Comparison of ENCODE assay signal across 24 mouse cellular contexts in genomic region chr11:103149771-103150170, GRCm38 (mm10). TPM values are rescaled to one million over a fixed set of nuclear protein-coding genes. Genes with fewer than 3 reads are reported as not detected.
A peak's percentile ranks its signal among the peaks of the same experiment; 100 is the strongest.
DNase-seq lines count a peak whose midpoint lies in the region; ATAC-seq lines count a peak whose summit lies in the region.
"Had no signal": no experiment of that assay in that cellular context is flagged by ENCODE, and none has a peak within 500 bp of the region (broad histone marks: within the 10 kb centered on the region; RNA-seq: fewer than 3 reads in every experiment).

No protein-coding gene starts in this region.

- H3K4me2 ChIP-seq in forebrain, embryonic 11.5 days (ENCODE audit: low read depth, low read length, severe bottlenecking), result no peak overlapping the region
- no peak overlapping the region for H3K4me2 ChIP-seq in forebrain, embryonic 16.5 days (ENCODE audit: low read length)
- H3K4me2 ChIP-seq in midbrain, embryonic 16.5 days (ENCODE audit: low read length), result no peak overlapping the region
- H3K4me2 ChIP-seq: embryonic facial prominence, embryonic 13.5 days; embryonic facial prominence, embryonic 15.5 days; forebrain, embryonic 12.5 days had no signal

- no peaks in the 10 kb centered on the region for H3K27me3 ChIP-seq in forebrain, embryonic 11.5 days (ENCODE audit: control insufficient read depth, insufficient read depth, low read length)
- no peaks in the 10 kb centered on the region for H3K27me3 ChIP-seq in forebrain, embryonic 16.5 days (replicated peaks; ENCODE audit: control insufficient read depth, insufficient read depth, low read length)
- no peaks in the 10 kb centered on the region for H3K27me3 ChIP-seq in midbrain, embryonic 10.5 days (ENCODE audit: low read depth, poor library complexity, severe bottlenecking)
- H3K27me3 ChIP-seq in midbrain, embryonic 16.5 days (ENCODE audit: control insufficient read depth, insufficient read depth, low read depth, low read length), result no peaks in the 10 kb centered on the region
- H3K27me3 ChIP-seq: CH12.LX; embryonic facial prominence, embryonic 13.5 days; embryonic facial prominence, embryonic 15.5 days; forebrain, embryonic 12.5 days; Patski had no signal

- no peaks in the 10 kb centered on the region for H3K9me3 ChIP-seq in forebrain, embryonic 11.5 days (ENCODE audit: control insufficient read depth, low read length)
- H3K9me3 ChIP-seq in forebrain, embryonic 16.5 days (ENCODE audit: control insufficient read depth, low read length), result no peaks in the 10 kb centered on the region
- H3K9me3 ChIP-seq in midbrain, embryonic 10.5 days (replicated peaks), result no peaks in the 10 kb centered on the region
- H3K9me3 ChIP-seq in midbrain, embryonic 16.5 days (replicated peaks; ENCODE audit: control insufficient read depth, low read length, poor library complexity, severe bottlenecking), result no peaks in the 10 kb centered on the region
- H3K9me3 ChIP-seq: embryonic facial prominence, embryonic 13.5 days; embryonic facial prominence, embryonic 15.5 days; forebrain, embryonic 12.5 days; G1E had no signal

- 89% methylated on average over 4 of the region's 4 CpGs for WGBS in forebrain, embryonic 11.5 days
- 92% methylated on average over 4 of the region's 4 CpGs for WGBS in forebrain, embryonic 16.5 days
- 90% methylated on average over 4 of the region's 4 CpGs for WGBS in midbrain, embryonic 10.5 days
- 91% methylated on average over 4 of the region's 4 CpGs for WGBS in midbrain, embryonic 16.5 days

- no peak overlapping the region for H3K27ac ChIP-seq in forebrain, embryonic 11.5 days (ENCODE audit: low read depth, low read length)
- no peak overlapping the region for H3K27ac ChIP-seq in forebrain, embryonic 16.5 days (ENCODE audit: low read length)
- H3K27ac ChIP-seq in midbrain, embryonic 10.5 days (replicated peaks), result 0 out of 2 replicates have a peak overlapping the region, but pooled peaks have one; percentile 0
- no peak overlapping the region for H3K27ac ChIP-seq in midbrain, embryonic 16.5 days (ENCODE audit: low read length)
- H3K27ac ChIP-seq: embryonic facial prominence, embryonic 13.5 days; embryonic facial prominence, embryonic 15.5 days; forebrain, embryonic 12.5 days had no signal

- no peak overlapping the region for H3K4me3 ChIP-seq in forebrain, embryonic 11.5 days (ENCODE audit: low read depth, low read length)
- no peak overlapping the region for H3K4me3 ChIP-seq in forebrain, embryonic 16.5 days (replicated peaks; ENCODE audit: low read length)
- no peak overlapping the region for H3K4me3 ChIP-seq in midbrain, embryonic 10.5 days
- H3K4me3 ChIP-seq in midbrain, embryonic 16.5 days (ENCODE audit: low read depth, low read length), result no peak overlapping the region
- H3K4me3 ChIP-seq: embryonic facial prominence, embryonic 13.5 days; embryonic facial prominence, embryonic 15.5 days; forebrain, embryonic 12.5 days had no signal

- peak; percentile 61 to 84 for DNase-seq in adrenal gland, adult (ENCODE audit: inconsistent age in 2 of 2, low spot score in 1 of 2)
- no peak for DNase-seq in adrenal gland, postnatal 25 days
- peak; percentile 36 for DNase-seq in forebrain, embryonic 11.5 days (ENCODE audit: low spot score)
- DNase-seq in midbrain, embryonic 10.5 days (ENCODE audit: low spot score), result no peak
- DNase-seq: adrenal gland, postnatal 10 days; B cell, adult 2 months; cerebellum, adult 11-12 months; cerebellum, adult 2 months; cerebellum, adult 9-10 months; cerebellum, postnatal 10 days; cerebellum, postnatal 36 days; embryo, embryonic 11 days; forebrain, postnatal 0 days had no signal

- H3K36me3 ChIP-seq in forebrain, embryonic 11.5 days (ENCODE audit: control insufficient read depth, insufficient read depth, low read length), result no peaks in the 10 kb centered on the region
- H3K36me3 ChIP-seq in forebrain, embryonic 16.5 days (ENCODE audit: control insufficient read depth, insufficient read depth), result no peaks in the 10 kb centered on the region
- H3K36me3 ChIP-seq in midbrain, embryonic 10.5 days, result no peaks in the 10 kb centered on the region
- H3K36me3 ChIP-seq in midbrain, embryonic 16.5 days (ENCODE audit: control insufficient read depth, insufficient read depth, low read length), result no peaks in the 10 kb centered on the region
- H3K36me3 ChIP-seq: embryonic facial prominence, embryonic 13.5 days; embryonic facial prominence, embryonic 15.5 days; forebrain, embryonic 12.5 days; G1E had no signal

- ATAC-seq in forebrain, embryonic 11.5 days (replicated peaks; ENCODE audit: low FRiP score), result no peak
- ATAC-seq in forebrain, embryonic 16.5 days, result no peak
- ATAC-seq in midbrain, embryonic 16.5 days, result no peak
- ATAC-seq: activated CD4-positive, CD25-positive, alpha-beta regulatory T cell, adult 4 months; CD4-positive, CD25-positive, alpha-beta regulatory T cell, adult 4 months; forebrain, embryonic 14.5 days; forebrain, postnatal 0 days; Patski had no signal

- no peak overlapping the region for H3K9ac ChIP-seq in forebrain, embryonic 11.5 days (ENCODE audit: low read length)
- H3K9ac ChIP-seq in forebrain, embryonic 16.5 days (replicated peaks; ENCODE audit: low read depth, low read length), result no peak overlapping the region
- no peak overlapping the region for H3K9ac ChIP-seq in midbrain, embryonic 16.5 days (ENCODE audit: low read depth, low read length)
- H3K9ac ChIP-seq: embryonic facial prominence, embryonic 13.5 days; embryonic facial prominence, embryonic 15.5 days; forebrain, embryonic 12.5 days; forebrain, postnatal 0 days had no signal

- 0 out of 2 replicates have a peak, but pooled peaks cover 2% of the 10 kb centered on the region for H3K4me1 ChIP-seq in forebrain, embryonic 11.5 days (replicated peaks; ENCODE audit: control insufficient read depth, insufficient read depth, low read length)
- H3K4me1 ChIP-seq in forebrain, embryonic 16.5 days (replicated peaks; ENCODE audit: control insufficient read depth, insufficient read depth, low read length), result no peaks in the 10 kb centered on the region
- peaks cover 7% of the 10 kb centered on the region for H3K4me1 ChIP-seq in midbrain, embryonic 10.5 days
- no peaks in the 10 kb centered on the region for H3K4me1 ChIP-seq in midbrain, embryonic 16.5 days (ENCODE audit: control insufficient read depth, insufficient read depth, low read length)

RNA-seq across cellular contexts. Expression of gene Hexim2, which starts 17.5 kb away (rescaled TPM):
- total RNA-seq in adrenal gland, postnatal 25 days (2021), result 3.9 and 6.2 TPM in 2 replicates
- 8.7 and 9.2 TPM in 2 replicates for polyA plus RNA-seq in forebrain, embryonic 11.5 days (2014; fragmentation: Nextera tagmentation; extraction: Ambion mirVana)
- 19.9 and 25.9 TPM in 2 replicates for polyA plus RNA-seq in forebrain, embryonic 16.5 days (2015; fragmentation: Nextera tagmentation; extraction: Ambion mirVana)
- 7.8 and 8.2 TPM in 2 replicates for polyA plus RNA-seq in midbrain, embryonic 10.5 days (2016; fragmentation: Nextera tagmentation; extraction: Ambion mirVana)
- 29.9 and 37.0 TPM in 2 replicates for polyA plus RNA-seq in midbrain, embryonic 16.5 days (2015; fragmentation: Nextera tagmentation; extraction: Ambion mirVana)

RNA-seq across cellular contexts. Expression of gene Fmnl1, which starts 21.1 kb away (rescaled TPM):
- total RNA-seq in adrenal gland, postnatal 25 days (2021), result 15.6 and 19.9 TPM in 2 replicates
- polyA plus RNA-seq in forebrain, embryonic 11.5 days (2014; fragmentation: Nextera tagmentation; extraction: Ambion mirVana), result 0.76 and 1.8 TPM in 2 replicates
- 2.7 and 6.7 TPM in 2 replicates for polyA plus RNA-seq in forebrain, embryonic 16.5 days (2015; fragmentation: Nextera tagmentation; extraction: Ambion mirVana)
- polyA plus RNA-seq in midbrain, embryonic 10.5 days (2016; fragmentation: Nextera tagmentation; extraction: Ambion mirVana), result 1.1 and 1.2 TPM in 2 replicates
- polyA plus RNA-seq in midbrain, embryonic 16.5 days (2015; fragmentation: Nextera tagmentation; extraction: Ambion mirVana), result 5.7 and 6.3 TPM in 2 replicates
- total RNA-seq: G1E had no signal

RNA-seq across cellular contexts. Expression of gene Hexim1, which starts 33.7 kb away (rescaled TPM):
- 72.0 and 75.6 TPM in 2 replicates for total RNA-seq in adrenal gland, postnatal 25 days (2021)
- polyA plus RNA-seq in forebrain, embryonic 11.5 days (2014; fragmentation: Nextera tagmentation; extraction: Ambion mirVana), result 3.9 and 4.6 TPM in 2 replicates
- 3.5 and 4.1 TPM in 2 replicates for polyA plus RNA-seq in forebrain, embryonic 16.5 days (2015; fragmentation: Nextera tagmentation; extraction: Ambion mirVana)
- polyA plus RNA-seq in midbrain, embryonic 10.5 days (2016; fragmentation: Nextera tagmentation; extraction: Ambion mirVana), result 2.3 and 2.7 TPM in 2 replicates
- polyA plus RNA-seq in midbrain, embryonic 16.5 days (2015; fragmentation: Nextera tagmentation; extraction: Ambion mirVana), result 4.1 and 4.2 TPM in 2 replicates

RNA-seq across cellular contexts. Expression of gene Acbd4, which starts 48.3 kb away (rescaled TPM):
- 92.1 and 129 TPM in 2 replicates for total RNA-seq in adrenal gland, postnatal 25 days (2021)
- 7.8 and 8.1 TPM in 2 replicates for polyA plus RNA-seq in forebrain, embryonic 11.5 days (2014; fragmentation: Nextera tagmentation; extraction: Ambion mirVana)
- 17.0 and 17.8 TPM in 2 replicates for polyA plus RNA-seq in forebrain, embryonic 16.5 days (2015; fragmentation: Nextera tagmentation; extraction: Ambion mirVana)
- 10.7 and 12.5 TPM in 2 replicates for polyA plus RNA-seq in midbrain, embryonic 10.5 days (2016; fragmentation: Nextera tagmentation; extraction: Ambion mirVana)
- 11.6 and 13.0 TPM in 2 replicates for polyA plus RNA-seq in midbrain, embryonic 16.5 days (2015; fragmentation: Nextera tagmentation; extraction: Ambion mirVana)

RNA-seq across cellular contexts. Expression of gene Plcd3, which starts 48.3 kb away (rescaled TPM):
- 9.1 and 13.7 TPM in 2 replicates for total RNA-seq in adrenal gland, postnatal 25 days (2021)
- 0.69 and 0.86 TPM in 2 replicates for polyA plus RNA-seq in forebrain, embryonic 11.5 days (2014; fragmentation: Nextera tagmentation; extraction: Ambion mirVana)
- polyA plus RNA-seq in forebrain, embryonic 16.5 days (2015; fragmentation: Nextera tagmentation; extraction: Ambion mirVana), result 2.5 and 2.6 TPM in 2 replicates
- polyA plus RNA-seq in midbrain, embryonic 10.5 days (2016; fragmentation: Nextera tagmentation; extraction: Ambion mirVana), result 1.4 TPM in 2 replicates
- polyA plus RNA-seq in midbrain, embryonic 16.5 days (2015; fragmentation: Nextera tagmentation; extraction: Ambion mirVana), result 2.8 and 3.6 TPM in 2 replicates
- polyA plus RNA-seq: G1E had no signal

Comparison
In these comparisons a context has a peak if more than half of its experiments do, and no peak if none do; other contexts are left out.
1. DNase-seq: peak in adrenal gland, adult (2 of 2) and forebrain, embryonic 11.5 days (single experiment); none in adrenal gland, postnatal 25 days (single experiment) and midbrain, embryonic 10.5 days (single experiment).